Mouse (Mus musculus): ENCODE results near the gene Arf4. TPM values are rescaled to one million over a fixed set of nuclear protein-coding genes. Genes with fewer than 3 reads are reported as not detected.

The Arf4 gene
- total RNA-seq (2021) = 100 to 1,000 TPM; 108 TPM

DNA sequence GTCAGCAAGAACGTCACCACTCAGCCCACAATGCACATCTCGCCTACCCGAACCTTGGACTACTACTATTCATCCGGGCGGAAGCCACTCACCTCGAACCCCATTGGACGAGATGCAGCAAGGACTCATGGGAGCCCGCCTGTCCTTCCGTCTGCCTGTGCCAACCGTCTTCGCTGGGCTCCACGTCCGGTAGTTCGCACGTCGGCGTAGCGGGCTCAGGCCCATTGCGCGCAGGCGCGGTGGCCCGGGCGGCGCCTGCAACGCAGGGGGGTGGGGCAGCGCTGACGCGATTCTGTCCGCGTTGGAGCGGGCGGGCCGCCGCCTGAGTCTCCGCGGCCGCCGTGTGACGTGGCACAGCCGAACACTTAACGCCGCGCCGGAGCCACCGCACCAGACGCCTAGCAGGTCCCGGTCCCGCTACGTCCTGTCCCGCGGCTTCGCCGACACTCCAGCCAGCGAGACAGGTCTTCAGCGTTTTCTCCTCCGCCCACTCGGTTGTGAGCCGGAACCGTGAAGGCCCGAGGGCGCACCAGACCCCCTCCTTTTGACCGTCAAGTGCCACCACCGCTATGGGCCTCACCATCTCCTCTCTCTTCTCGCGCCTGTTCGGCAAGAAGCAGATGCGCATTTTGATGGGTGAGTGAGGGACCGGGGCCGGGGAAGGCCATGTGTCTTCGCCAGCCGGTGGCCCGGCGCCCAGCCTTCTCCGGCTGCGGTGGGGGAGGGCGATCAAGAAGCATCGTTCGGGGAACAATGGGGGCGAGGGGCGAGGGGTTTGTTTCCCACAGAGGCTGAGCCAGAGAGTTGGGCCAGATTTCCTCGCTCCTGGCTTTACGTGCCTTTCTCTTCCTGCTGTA is at the start of gene Arf4:
TSS of gene Arf4 (plus strand) at position 224 of the 857 bp plus-strand sequence.
- peak; percentile 99 for DNase-seq (ENCODE audit: low spot score in 2 of 2)
- intact Hi-C loops (cut with DNase I) = loop anchor here (2.0 to 10.0 kb wide), 2 partner anchors 103 to 153 kb away; partner anchors contain the start of gene Slmap

- intact Hi-C loops (cut with DNase I) = no loop called here
- no peak for DNase-seq (ENCODE audit: low spot score in 2 of 2)
These were observed 46.5 kb upstream of the Arf4 start for GRCm38 (mm10) chr14:26591353-26591752.

- intact Hi-C loops (cut with DNase I) = no loop called here
- DNase-seq (ENCODE audit: low spot score in 2 of 2) = no peak
These were observed 44.5 kb upstream of the Arf4 start for GRCm38 (mm10) chr14:26593281-26593895.

DNA sequence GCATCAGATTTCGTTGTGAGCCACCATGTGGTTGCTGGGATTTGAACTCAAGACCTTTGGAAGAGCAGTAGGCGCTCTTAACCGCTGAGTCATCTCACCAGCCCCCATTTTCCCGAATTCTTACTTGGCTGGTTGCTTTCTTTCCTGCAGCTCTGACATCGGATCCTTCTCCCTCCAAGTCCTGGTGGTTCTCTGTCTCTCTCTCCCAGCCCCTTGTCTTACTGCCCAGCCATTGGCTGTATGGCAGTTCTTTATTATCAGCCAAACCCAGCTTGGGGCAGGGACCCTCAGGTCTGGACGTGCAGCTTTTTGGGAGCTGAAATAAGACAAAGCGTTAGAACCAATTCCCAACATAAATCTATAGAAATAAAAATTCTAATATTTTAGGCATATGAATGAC is 42.7 kb upstream of the Arf4 start:
- no peak for DNase-seq (ENCODE audit: low spot score in 2 of 2)
- intact Hi-C loops (cut with DNase I) = no loop called here

- DNase-seq (ENCODE audit: low spot score in 2 of 2) = no peak
These were observed 42.0 kb upstream of the Arf4 start for GRCm38 (mm10) chr14:26595695-26596365.

GRCm38 (mm10) chr14:26605354-26605753 is 32.5 kb upstream of the Arf4 start:
- DNase-seq (ENCODE audit: low spot score in 2 of 2) = no peak
- intact Hi-C loops (cut with DNase I) = no loop called here

More at GRCm38 (mm10) chr14:26595695-26596365, 42.0 kb upstream of the Arf4 start:
- intact Hi-C loops (cut with DNase I) = no loop called here

GRCm38 (mm10) chr14:26609674-26610073 is 28.2 kb upstream of the Arf4 start:
- no peak for DNase-seq (ENCODE audit: low spot score in 2 of 2)
- intact Hi-C loops (cut with DNase I) = no loop called here

GRCm38 (mm10) chr14:26610689-26611088 is 27.2 kb upstream of the Arf4 start:
- DNase-seq (ENCODE audit: low spot score in 2 of 2) = no peak
- intact Hi-C loops (cut with DNase I) = no loop called here

DNA sequence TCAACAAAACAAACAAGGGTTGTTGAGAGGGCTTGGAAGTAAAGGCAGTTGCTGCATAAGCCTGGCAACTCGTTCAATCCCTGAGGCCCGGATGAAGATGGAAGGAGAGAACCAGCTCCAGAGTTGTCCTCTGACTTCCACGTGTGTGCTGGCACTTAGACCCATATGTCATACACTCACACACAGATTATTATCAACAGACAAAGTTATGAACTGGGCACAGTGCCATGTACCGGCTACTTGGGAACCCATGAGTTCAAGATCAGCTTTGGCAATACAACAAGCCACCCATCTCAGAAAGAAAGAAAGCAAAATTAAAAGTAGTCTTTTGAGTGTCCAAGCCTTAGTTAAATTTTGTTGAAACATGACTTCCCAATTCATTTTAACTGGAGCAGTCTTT is 12.6 kb upstream of the Arf4 start:
- DNase-seq (ENCODE audit: low spot score in 2 of 2) = no peak
- intact Hi-C loops (cut with DNase I) = no loop called here

- intact Hi-C loops (cut with DNase I) = no loop called here
- DNase-seq (ENCODE audit: low spot score in 2 of 2) = no peak
These were observed 11.2 kb upstream of the Arf4 start for GRCm38 (mm10) chr14:26626605-26627140.

DNA sequence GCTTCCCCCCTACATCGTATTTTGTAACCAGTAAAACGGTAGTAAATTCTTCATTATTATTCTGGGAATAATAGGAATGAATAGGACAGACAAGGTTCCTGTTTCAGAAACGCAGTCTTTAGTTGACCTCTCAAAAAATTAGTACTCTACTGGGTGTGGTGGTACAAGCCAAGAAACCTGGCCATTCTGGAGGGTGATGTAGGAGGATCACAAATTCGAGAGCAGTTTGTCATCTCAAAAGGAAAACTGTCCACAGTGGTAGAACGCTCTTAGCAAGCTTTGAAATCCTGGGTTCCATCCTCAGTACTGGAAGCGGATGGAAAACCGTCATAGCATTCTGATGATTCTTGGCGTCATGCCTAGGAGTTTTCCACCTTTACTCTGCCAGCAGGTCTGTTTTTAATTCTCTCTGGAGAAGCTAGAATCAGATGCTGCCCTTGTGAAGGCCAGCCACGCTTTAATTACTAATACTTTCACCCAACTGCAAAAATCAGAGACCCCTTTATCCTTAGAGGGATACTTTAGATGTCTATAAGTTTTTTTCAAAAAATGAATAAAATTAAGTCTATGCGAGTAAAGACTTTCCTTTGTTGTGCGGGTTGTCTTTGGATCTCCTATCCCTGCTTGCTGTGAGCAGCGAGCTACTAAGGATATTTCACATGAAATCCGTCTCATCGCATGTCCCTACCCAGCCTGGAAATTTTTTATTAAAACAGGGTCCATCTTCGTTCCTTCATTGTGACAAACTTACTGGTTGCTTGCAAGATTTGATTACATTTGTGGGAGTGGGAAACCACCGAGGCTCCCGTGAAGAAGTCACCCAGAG is 636 bp upstream of the Arf4 start:
- intact Hi-C loops (cut with DNase I) = loop anchor here (10.0 kb wide), 1 partner anchor 152 kb away; no protein-coding TSS in a partner anchor
- DNase-seq (ENCODE audit: low spot score in 2 of 2) = peak in 1 of 2 experiments; percentile 21

- DNase-seq (ENCODE audit: low spot score in 2 of 2) = peak in 1 of 2 experiments; percentile 35
- intact Hi-C loops (cut with DNase I) = loop anchor here (2.0 to 10.0 kb wide), 2 partner anchors 104 to 154 kb away; partner anchors contain the start of gene Slmap
These were observed 822 bp downstream of the Arf4 start for GRCm38 (mm10) chr14:26638708-26639084.

- DNase-seq (ENCODE audit: low spot score in 2 of 2) = no peak
- intact Hi-C loops (cut with DNase I) = loop anchor here (2.0 to 10.0 kb wide), 2 partner anchors 104 to 154 kb away; partner anchors contain the start of gene Slmap
These were observed 1.4 kb downstream of the Arf4 start for GRCm38 (mm10) chr14:26639251-26639650.

DNA sequence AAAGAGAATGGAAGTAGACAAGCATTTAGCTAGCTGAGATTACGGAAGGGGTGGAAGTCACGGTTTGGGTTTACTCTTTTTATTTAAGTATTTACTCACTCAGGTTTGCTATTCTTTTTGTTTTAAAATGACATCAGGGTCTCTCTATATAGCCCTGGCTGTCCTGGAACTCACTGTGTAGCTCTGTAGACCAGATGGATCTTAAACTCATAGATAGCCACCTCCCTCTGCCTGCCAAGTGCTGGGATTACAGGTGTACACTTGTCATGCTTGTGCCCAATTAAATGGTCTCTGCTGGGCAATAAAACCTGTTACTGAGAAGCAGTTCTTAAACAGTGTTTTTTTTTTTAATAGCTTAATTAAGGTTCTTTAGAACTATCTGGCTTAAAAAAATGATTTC is 2.1 kb downstream of the Arf4 start:
- intact Hi-C loops (cut with DNase I) = loop anchor here (2.0 to 10.0 kb wide), 2 partner anchors 105 to 155 kb away; partner anchors contain the start of gene Slmap
- no peak for DNase-seq (ENCODE audit: low spot score in 2 of 2)

- intact Hi-C loops (cut with DNase I) = no loop called here
- DNase-seq (ENCODE audit: low spot score in 2 of 2) = no peak
These were observed 5.2 kb downstream of the Arf4 start for GRCm38 (mm10) chr14:26643006-26643624.

DNA sequence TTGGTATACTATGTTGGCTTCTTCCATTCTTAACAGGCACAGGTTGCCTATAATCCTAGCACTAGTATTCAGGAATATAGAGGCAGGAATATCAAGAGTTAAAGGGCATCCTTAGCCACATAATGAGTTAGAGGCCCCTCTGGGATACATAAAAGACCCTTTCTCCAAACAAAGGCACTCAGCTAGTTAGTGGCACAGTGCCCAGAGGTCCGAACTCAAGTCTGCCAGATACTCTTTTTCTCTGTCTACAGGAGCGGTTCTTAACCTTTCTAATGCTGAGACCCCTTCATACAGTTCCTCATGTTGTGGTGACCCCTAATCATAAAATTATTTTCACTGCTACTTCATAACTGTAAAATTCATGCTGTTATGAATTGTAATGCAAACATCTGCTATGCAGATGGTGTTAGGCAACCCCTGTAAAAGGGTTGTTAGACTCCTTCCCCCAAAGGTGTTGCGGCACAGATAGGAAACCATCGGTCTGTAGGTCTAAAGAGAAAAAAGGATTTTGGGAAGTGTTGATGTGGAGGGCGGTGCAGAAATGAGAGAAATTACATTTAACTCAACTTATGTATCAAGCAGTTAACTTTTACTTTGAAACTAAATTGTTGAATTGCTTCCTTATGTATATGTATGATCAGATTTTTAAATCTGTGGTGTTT is 8.2 kb downstream of the Arf4 start:
- no peak for DNase-seq (ENCODE audit: low spot score in 2 of 2)
- intact Hi-C loops (cut with DNase I) = no loop called here

- DNase-seq (ENCODE audit: low spot score in 2 of 2) = no peak
- intact Hi-C loops (cut with DNase I) = no loop called here
These were observed 9.9 kb downstream of the Arf4 start for GRCm38 (mm10) chr14:26647811-26648210.

- intact Hi-C loops (cut with DNase I) = no loop called here
- no peak for DNase-seq (ENCODE audit: low spot score in 2 of 2)
These were observed 14.0 kb downstream of the Arf4 start for GRCm38 (mm10) chr14:26651901-26652300.

Data from left cerebral cortex, postnatal 36 days (tissue).